Mouse (Mus musculus) erythroblast, embryonic 14.5 days (primary cell): Measurements from ENCODE around the gene Hoxc5.

Experiments
- GATA1 ChIP-seq: IDR thresholded peaks from 2 replicates; pipeline ENCODE4 v1.6.1; 2012; ENCODE audit warnings: low read length, inconsistent platforms, mixed read lengths
- TAL1 ChIP-seq: IDR thresholded peaks from 3 replicates; pipeline ENCODE4 v1.6.1; 2012; ENCODE audit warnings: low read length, inconsistent platforms, mixed read lengths

GRCm38 (mm10) chr15:103032167-103032566 lies 64.9 kb downstream of the Hoxc5 start:
- TF ChIP-seq GATA1, result no peak
- no peak for TF ChIP-seq TAL1
